Mouse (Mus musculus) myocyte (in vitro differentiated cells): ENCODE measurements around the gene Cdc37.

Experiments
- E2F4 ChIP-seq: IDR thresholded peaks from one replicate; pipeline ENCODE4 v1.6.1; 2011; ENCODE audit warnings: mild to moderate bottlenecking, control low read depth, moderate library complexity; ENCODE audit not compliant: insufficient read depth
- MAX ChIP-seq: IDR thresholded peaks from one replicate; pipeline ENCODE4 v1.6.1; 2011; ENCODE audit warnings: low read depth, mild to moderate bottlenecking, control low read depth
- MYOD1 ChIP-seq, 3 experiments: IDR thresholded peaks; one replicate each; pipeline ENCODE4 v1.6.1; 2011; ENCODE audit warnings: control low read depth in 2 of 3, low read depth in 2 of 3, mild to moderate bottlenecking in 2 of 3, moderate library complexity in 1 of 3; ENCODE audit not compliant: insufficient read length in 2 of 3, control insufficient read depth in 1 of 3
- MYOG ChIP-seq, 3 experiments: IDR thresholded peaks; one replicate each; pipeline ENCODE4 v1.6.1; 2011; ENCODE audit warnings: control low read depth in 2 of 3, low read depth in 2 of 3, mild to moderate bottlenecking in 2 of 3; ENCODE audit not compliant: insufficient read length in 2 of 3, control insufficient read depth in 1 of 3, insufficient read depth in 1 of 3
- POLR2A ChIP-seq: IDR thresholded peaks from one replicate; pipeline ENCODE4 v1.6.1; 2011; ENCODE audit warnings: low read depth, mild to moderate bottlenecking, control low read depth, moderate library complexity; ENCODE audit not compliant: insufficient read length
- POLR2AphosphoS2 ChIP-seq: IDR thresholded peaks from one replicate; pipeline ENCODE4 v1.6.1; 2011; ENCODE audit warnings: low read depth, control low read depth; ENCODE audit not compliant: insufficient read length
- REST ChIP-seq: IDR thresholded peaks from one replicate; pipeline ENCODE4 v1.6.1; 2011; ENCODE audit warnings: mild to moderate bottlenecking, control low read depth, moderate library complexity; ENCODE audit not compliant: insufficient read depth, insufficient read length
- SRF ChIP-seq: IDR thresholded peaks from one replicate; pipeline ENCODE4 v1.6.1; 2011; ENCODE audit warnings: low read depth; ENCODE audit not compliant: control insufficient read depth, insufficient read length
- TCF12 ChIP-seq: IDR thresholded peaks from one replicate; pipeline ENCODE4 v1.6.1; 2011; ENCODE audit warnings: mild to moderate bottlenecking, control low read depth; ENCODE audit not compliant: poor library complexity, insufficient read depth, severe bottlenecking
- USF1 ChIP-seq: IDR thresholded peaks from one replicate; pipeline ENCODE4 v1.6.1; 2011; ENCODE audit warnings: low read depth, mild to moderate bottlenecking, control low read depth, moderate library complexity

DNA sequence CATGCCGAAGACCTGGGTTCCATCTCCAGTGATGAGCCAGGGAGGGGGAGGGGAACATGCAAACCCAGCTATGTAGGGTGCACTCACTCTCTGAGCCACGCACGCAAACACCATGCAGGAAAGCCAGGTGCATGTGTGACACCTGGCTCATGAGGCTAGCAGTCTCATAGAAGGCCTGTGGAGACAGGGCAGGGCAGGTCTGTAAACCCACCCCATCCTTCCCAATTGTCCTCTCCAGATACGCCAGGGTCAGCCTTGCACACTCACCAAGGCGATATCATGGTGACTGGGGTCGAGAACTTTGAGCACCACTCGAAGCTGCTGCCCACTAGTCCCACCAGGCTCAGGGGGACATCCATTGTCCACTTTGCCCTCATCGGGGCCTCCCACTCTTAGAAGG, 34.7 kb downstream of the Cdc37 start:
- TF ChIP-seq POLR2A (no peak), MAX (no peak), E2F4 (no peak), TCF12 (no peak), POLR2AphosphoS2 (no peak), USF1 (no peak), SRF (no peak), MYOG (IDR thresholded peaks at IDR 0.05; ENCODE audit: control insufficient read depth in 1 of 3, insufficient read depth in 1 of 3, insufficient read length in 2 of 3, low read depth in 2 of 3) (no peak), REST (no peak), MYOD1 (IDR thresholded peaks at IDR 0.05; ENCODE audit: control insufficient read depth in 1 of 3, insufficient read length in 2 of 3, low read depth in 2 of 3) (no peak)
